Mouse (Mus musculus) ES-Bruce4 (cell line): ENCODE measurements around the gene Olfr441.

Experiments
- CTCF ChIP-seq: IDR thresholded peaks from one replicate; pipeline ENCODE4 v1.8.1; 2011; ENCODE audit warnings: low read depth, low read length
- EP300 ChIP-seq: IDR thresholded peaks from 2 replicates; pipeline ENCODE4 v1.6.1; 2011; ENCODE audit warnings: low read depth, low read length; ENCODE audit not compliant: insufficient read depth
- POLR2A ChIP-seq: IDR thresholded peaks from one replicate; pipeline ENCODE4 v1.8.1; 2011; ENCODE audit warnings: low read length; ENCODE audit not compliant: insufficient read depth

DNA sequence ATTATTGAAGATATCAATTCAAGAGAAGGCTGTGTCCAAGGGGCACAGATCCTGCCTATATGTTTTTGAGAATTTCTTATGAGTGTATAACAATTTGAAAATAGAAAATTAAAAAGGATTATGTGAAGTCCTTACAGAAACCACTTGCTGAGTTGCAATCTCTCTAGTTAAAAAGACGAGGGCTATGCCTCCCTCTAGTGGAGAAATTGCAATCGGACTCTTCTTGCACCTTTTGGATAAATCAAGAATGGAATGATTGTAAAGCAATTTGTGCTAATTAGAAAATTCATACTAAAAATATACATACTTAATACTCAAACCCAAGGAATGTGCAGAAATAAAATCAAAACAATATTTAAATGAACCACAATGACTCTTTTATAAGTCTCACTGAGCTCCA is 27.4 kb upstream of the Olfr441 start:
- no peak for TF ChIP-seq POLR2A
- TF ChIP-seq CTCF, result no peak
- TF ChIP-seq EP300, result no peak
